Comparison of ENCODE assay signal across 8 mouse cellular contexts in the genomic region with DNA sequence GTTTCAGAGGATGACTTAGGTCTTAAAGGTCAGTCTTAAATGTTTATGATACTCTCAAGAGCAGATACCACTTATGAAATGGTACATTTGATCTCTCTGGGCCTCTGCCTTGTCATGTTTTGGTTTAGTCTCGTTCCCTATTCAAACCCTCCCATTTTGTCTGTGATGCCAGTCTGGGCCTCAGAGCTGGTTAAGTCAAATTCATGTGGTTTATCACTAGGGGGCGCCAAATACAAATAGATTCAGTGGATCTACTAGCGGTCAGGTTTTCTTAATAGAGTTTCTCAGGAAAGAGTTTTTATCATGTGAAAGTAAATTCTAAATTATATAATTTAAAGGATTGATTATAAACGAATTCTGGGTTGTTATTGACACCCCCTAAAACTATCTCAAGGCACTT.
A peak's percentile ranks its signal among the peaks of the same experiment; 100 is the strongest.
DNase-seq lines count a peak whose midpoint lies in the region; ATAC-seq and TF ChIP-seq lines count a peak whose summit lies in the region.

No protein-coding gene starts in this region.

- H3K4me1 ChIP-seq in midbrain, embryonic 11.5 days (ENCODE audit: control insufficient read depth, insufficient read depth, low read length): no peaks in the 10 kb centered on the region; the same call in 1 of the 2 replicates
- peaks cover 17% of the 10 kb centered on the region for H3K4me1 ChIP-seq in midbrain, embryonic 13.5 days (replicated peaks)
- H3K4me1 ChIP-seq in G1E (ENCODE audit: insufficient read depth, low read depth, low read length): peaks cover 17% of the 10 kb centered on the region
- peaks cover 11% of the 10 kb centered on the region for H3K4me1 ChIP-seq in forebrain, embryonic 10.5 days

- 6% methylated on average over 4 of the region's 4 CpGs for WGBS in midbrain, embryonic 11.5 days
- WGBS in midbrain, embryonic 13.5 days: 4% methylated on average over 4 of the region's 4 CpGs
- WGBS in forebrain, embryonic 10.5 days: 5% methylated on average over 4 of the region's 4 CpGs

- H3K4me3 ChIP-seq in midbrain, embryonic 11.5 days (ENCODE audit: low read depth, low read length): no peak overlapping the region
- H3K4me3 ChIP-seq in midbrain, embryonic 13.5 days (replicated peaks): no peak overlapping the region
- H3K4me3 ChIP-seq in G1E (ENCODE audit: low read depth, low read length): no peak overlapping the region
- H3K4me3 ChIP-seq in forebrain, embryonic 10.5 days: no peak overlapping the region

- H3K36me3 ChIP-seq in midbrain, embryonic 11.5 days (ENCODE audit: control insufficient read depth, insufficient read depth, low read length): no peaks in the 10 kb centered on the region
- H3K36me3 ChIP-seq in midbrain, embryonic 13.5 days: no peaks in the 10 kb centered on the region
- peaks cover 65% of the 10 kb centered on the region for H3K36me3 ChIP-seq in G1E (replicated peaks)
- H3K36me3 ChIP-seq in forebrain, embryonic 10.5 days (replicated peaks): no peaks in the 10 kb centered on the region

- ATAC-seq in midbrain, embryonic 11.5 days (ENCODE audit: low FRiP score): no peak
- ATAC-seq in midbrain, embryonic 13.5 days: no peak
- ATAC-seq in G1E (ENCODE audit: extremely low read depth, insufficient number of reproducible peaks, low FRiP score, poor library complexity, severe bottlenecking): peak; percentile 43; the same call in 1 of the 2 replicates
- peak; percentile 62 for ATAC-seq in megakaryocyte progenitor cell, adult 5-6 weeks (replicated peaks; ENCODE audit: poor library complexity)

- H3K27me3 ChIP-seq in midbrain, embryonic 11.5 days (ENCODE audit: control insufficient read depth, insufficient read depth, low read length): no peaks in the 10 kb centered on the region
- H3K27me3 ChIP-seq in midbrain, embryonic 13.5 days: no peaks in the 10 kb centered on the region
- no peaks in the 10 kb centered on the region for H3K27me3 ChIP-seq in G1E (ENCODE audit: insufficient read depth, low read length)
- H3K27me3 ChIP-seq in forebrain, embryonic 10.5 days (ENCODE audit: poor library complexity, severe bottlenecking): no peaks in the 10 kb centered on the region

- DNase-seq in midbrain, embryonic 11.5 days (ENCODE audit: low spot score, missing footprints): peak; percentile 95
- peak; percentile 54 for DNase-seq in G1E (ENCODE audit: low spot score)
- peak; percentile 87 for DNase-seq in brain, adult 2 months (ENCODE audit: low read depth, low spot score)
- DNase-seq in forebrain, embryonic 10.5 days (ENCODE audit: extremely low spot score, low spot score): peak; percentile 34
- DNase-seq in kidney, postnatal 14 days: peak; percentile 61
- DNase-seq in urinary bladder, adult 2 months (ENCODE audit: low spot score): no peak

- H3K27ac ChIP-seq in midbrain, embryonic 11.5 days (ENCODE audit: low read depth, low read length): no peak overlapping the region
- no peak overlapping the region for H3K27ac ChIP-seq in midbrain, embryonic 13.5 days
- no peak overlapping the region for H3K27ac ChIP-seq in forebrain, embryonic 10.5 days

- H3K9ac ChIP-seq in midbrain, embryonic 11.5 days (ENCODE audit: low read length): no peak overlapping the region
- H3K9ac ChIP-seq in midbrain, embryonic 13.5 days (replicated peaks): no peak overlapping the region

- no peak overlapping the region for H3K4me2 ChIP-seq in midbrain, embryonic 11.5 days
- no peak overlapping the region for H3K4me2 ChIP-seq in midbrain, embryonic 13.5 days (replicated peaks)

- H3K9me3 ChIP-seq in midbrain, embryonic 11.5 days (ENCODE audit: control insufficient read depth, low read length): no peaks in the 10 kb centered on the region
- no peaks in the 10 kb centered on the region for H3K9me3 ChIP-seq in midbrain, embryonic 13.5 days
- H3K9me3 ChIP-seq in G1E (replicated peaks): no peaks in the 10 kb centered on the region
- H3K9me3 ChIP-seq in forebrain, embryonic 10.5 days: no peaks in the 10 kb centered on the region

- TF ChIP-seq CTCF in G1E (IDR thresholded peaks at IDR 0.05; ENCODE audit: low read depth, low read length): no peak

Comparison
In these comparisons a context has a peak if more than half of its experiments do, and no peak if none do; other contexts are left out.
1. ATAC-seq: peak in G1E (single experiment) and megakaryocyte progenitor cell, adult 5-6 weeks (single experiment); none in midbrain, embryonic 11.5 days (single experiment) and midbrain, embryonic 13.5 days (single experiment).